Mouse (Mus musculus) liver, postnatal 0 days (tissue): Measurements from ENCODE around the gene Ppp1r11. TPM values are rescaled to one million over a fixed set of nuclear protein-coding genes. Genes with fewer than 3 reads are reported as not detected.

Experiments
- ATAC-seq: fragments of 200-750 bp; cut with Nextera tagmentation; 2 replicates; pipeline ENCODE4 v1.8.0; 2017; ENCODE audit warnings: mild to moderate bottlenecking, moderate library complexity
- DNase-seq: peaks from one replicate; pipeline ENCODE4 v3.0.0-alpha.2; 2016
- H3K27ac ChIP-seq: fragments of 300-500 bp; sonication (generic); 2 replicates; pipeline ENCODE4 v1.5.1; 2014; ENCODE audit warnings: antibody characterized with exemption, moderate library complexity, mild to moderate bottlenecking, low read depth
- H3K27me3 ChIP-seq: fragments of 300-500 bp; sonication (generic); 2 replicates; pipeline ENCODE4 v1.6.1; 2014; ENCODE audit warnings: low read length, control low read depth, mixed read lengths; ENCODE audit not compliant: insufficient read depth
- H3K36me3 ChIP-seq: fragments of 300-500 bp; sonication (generic); replicated peaks from 2 replicates; pipeline ENCODE4 v1.6.1; 2014; ENCODE audit warnings: mild to moderate bottlenecking, control low read depth, low read length, moderate library complexity, mixed read lengths; ENCODE audit not compliant: insufficient read depth
- H3K4me1 ChIP-seq: fragments of 300-500 bp; sonication (generic); 2 replicates; pipeline ENCODE4 v1.6.1; 2014; ENCODE audit warnings: antibody characterized with exemption, mild to moderate bottlenecking, control low read depth; ENCODE audit not compliant: insufficient read depth
- H3K4me2 ChIP-seq: fragments of 300-500 bp; sonication (generic); 2 replicates; pipeline ENCODE4 v1.6.1; 2014; ENCODE audit warnings: low read depth, mild to moderate bottlenecking, low read length, moderate library complexity, mixed read lengths
- H3K4me3 ChIP-seq: fragments of 300-500 bp; sonication (generic); 2 replicates; pipeline ENCODE4 v1.5.1; 2014; ENCODE audit warnings: low read depth, low read length
- H3K9ac ChIP-seq: fragments of 300-500 bp; sonication (generic); replicated peaks from 2 replicates; pipeline ENCODE4 v1.6.1; 2014; ENCODE audit warnings: mild to moderate bottlenecking, moderate library complexity
- H3K9me3 ChIP-seq: fragments of 300-500 bp; sonication (generic); 2 replicates; pipeline ENCODE4 v1.6.1; 2016; ENCODE audit warnings: mild to moderate bottlenecking, control low read depth, low read length, mixed read lengths
- CTCF ChIP-seq: sonication (generic); IDR thresholded peaks from 2 replicates; pipeline ENCODE4 v1.5.1; 2016; ENCODE audit warnings: antibody characterized with exemption, low read depth
- EP300 ChIP-seq: IDR thresholded peaks from 2 replicates; pipeline ENCODE4 v1.6.1; 2016; ENCODE audit warnings: antibody characterized with exemption, low read depth, mild to moderate bottlenecking
- WGBS: fragments of 180-500 bp; shearing (Covaris S2); extraction: QIAGEN DNeasy Blood & Tissue Kit; methylation state at CpG from one replicate; pipeline ENCODE4 v1.1.7; 2014; ENCODE audit not compliant: insufficient replicate concordance; 5-methylcytosine and 5-hydroxymethylcytosine counted together
- polyA plus RNA-seq: library from polyadenylated mRNA; unstranded; fragments of >200 nt; fragmentation: Nextera tagmentation; extraction: Ambion mirVana; gene quantifications from 2 replicates; pipeline ENCODE4 v1.2.1, GENCODE M21; 2015

Gene Ppp1r11
- polyA plus RNA-seq, 1 experiment from 2014 or later, result 41.7 TPM

- TF ChIP-seq EP300 (no peak), CTCF (no peak)
- H3K27me3 ChIP-seq, result no peaks in the 10 kb centered on the region
- no peaks in the 10 kb centered on the region for H3K9me3 ChIP-seq
- no peak overlapping the region for H3K4me3 ChIP-seq
- H3K4me2 ChIP-seq, result no peak overlapping the region
- H3K36me3 ChIP-seq, result no peaks in the 10 kb centered on the region
- H3K27ac ChIP-seq, result no peak overlapping the region
- DNase-seq (no peak), ATAC-seq (no peak)
- H3K9ac ChIP-seq, result no peak overlapping the region
- H3K4me1 ChIP-seq, result no peaks in the 10 kb centered on the region
- WGBS, result 59% methylated on average over 10 of the region's 10 CpGs
Observed at GRCm38 (mm10) chr17:36927496-36928120, 23.9 kb downstream of the Ppp1r11 start.

DNA sequence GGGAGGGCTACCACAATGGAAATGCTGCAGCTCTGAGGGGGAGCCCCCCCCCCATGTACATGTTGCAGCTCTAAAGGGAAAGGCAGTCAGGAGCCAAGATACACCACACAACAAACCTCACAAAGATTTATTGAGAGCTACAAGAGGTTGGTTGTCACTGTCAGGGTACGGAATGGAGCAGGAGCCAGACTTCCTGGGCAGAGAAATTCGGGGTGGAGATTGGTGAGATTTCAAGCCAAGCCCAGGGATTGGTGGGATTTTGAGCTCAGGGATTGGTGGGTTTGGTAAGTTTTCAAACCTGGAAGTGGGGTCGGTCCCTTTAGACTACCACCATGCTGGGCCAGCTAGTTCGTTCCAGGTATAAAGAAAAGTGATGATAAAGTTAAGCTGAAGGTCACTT is 28.1 kb downstream of the Ppp1r11 start:
- Histone ChIP-seq H3K27me3 (no peaks in the 10 kb centered on the region), H3K27ac (no peak overlapping the region), H3K4me3 (no peak overlapping the region), H3K4me2 (no peak overlapping the region), H3K36me3 (no peaks in the 10 kb centered on the region), H3K9ac (no peak overlapping the region), H3K4me1 (no peaks in the 10 kb centered on the region), H3K9me3 (no peaks in the 10 kb centered on the region)
- TF ChIP-seq EP300 (no peak), CTCF (no peak)
- DNase-seq (no peak), ATAC-seq (no peak)
- WGBS, result 61% methylated on average over 4 of the region's 4 CpGs

- H3K36me3 ChIP-seq, result no peaks in the 10 kb centered on the region
- no peak overlapping the region for H3K4me3 ChIP-seq
- WGBS, result 68% methylated on average over 4 of the region's 4 CpGs
- no peaks in the 10 kb centered on the region for H3K27me3 ChIP-seq
- ATAC-seq (no peak), DNase-seq (no peak)
- H3K4me2 ChIP-seq, result no peak overlapping the region
- no peaks in the 10 kb centered on the region for H3K9me3 ChIP-seq
- H3K9ac ChIP-seq, result no peak overlapping the region
- no peak for TF ChIP-seq EP300
- no peak for TF ChIP-seq CTCF
- H3K27ac ChIP-seq, result no peak overlapping the region
- H3K4me1 ChIP-seq, result no peaks in the 10 kb centered on the region
Observed at GRCm38 (mm10) chr17:36922715-36923114, 28.8 kb downstream of the Ppp1r11 start.

DNA sequence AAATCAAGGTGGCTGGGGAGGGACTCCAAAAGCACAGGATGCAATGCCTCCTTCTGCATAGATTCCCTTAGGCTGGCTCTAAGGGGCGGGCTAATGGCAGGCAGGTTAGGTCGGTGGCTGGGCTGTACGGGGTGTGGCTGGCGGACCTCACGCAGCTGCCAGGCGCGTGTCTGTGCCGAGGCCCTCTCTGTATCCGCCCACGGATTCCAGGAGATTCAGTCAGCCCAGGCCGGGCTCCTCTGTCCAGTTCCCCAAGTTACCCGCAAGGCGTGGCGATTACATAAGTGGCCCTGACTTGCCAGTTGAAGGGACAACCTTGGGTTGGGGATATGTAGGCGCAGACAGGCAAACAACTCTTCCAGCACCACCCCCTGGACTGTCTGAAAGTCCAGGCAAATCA is 31.3 kb downstream of the Ppp1r11 start:
- 47% methylated on average over 15 of the region's 15 CpGs for WGBS
- Histone ChIP-seq H3K27me3 (0 out of 2 replicates have a peak, but pooled peaks cover 3% of the 10 kb centered on the region), H3K27ac (no peak overlapping the region), H3K9ac (no peak overlapping the region), H3K9me3 (no peaks in the 10 kb centered on the region), H3K4me2 (no peak overlapping the region), H3K4me1 (no peaks in the 10 kb centered on the region), H3K4me3 (no peak overlapping the region), H3K36me3 (no peaks in the 10 kb centered on the region)
- DNase-seq (no peak), ATAC-seq (no peak)
- TF ChIP-seq CTCF (no peak), EP300 (no peak)

GRCm38 (mm10) chr17:36915076-36915475 is 36.5 kb downstream of the Ppp1r11 start:
- WGBS, result 9% methylated on average over 9 of the region's 9 CpGs
- Histone ChIP-seq H3K9me3 (no peaks in the 10 kb centered on the region), H3K9ac (no peak overlapping the region), H3K4me2 (no peak overlapping the region), H3K4me3 (no peak overlapping the region), H3K27me3 (0 out of 2 replicates have a peak, but pooled peaks cover 4% of the 10 kb centered on the region), H3K4me1 (no peaks in the 10 kb centered on the region), H3K27ac (no peak overlapping the region), H3K36me3 (no peaks in the 10 kb centered on the region)
- peak; percentile 88 for TF ChIP-seq CTCF
- no peak for TF ChIP-seq EP300
- ATAC-seq (no peak), DNase-seq (peak; percentile 72)

- no peaks in the 10 kb centered on the region for H3K4me1 ChIP-seq
- 8% methylated on average over 2 of the region's 2 CpGs for WGBS
- no peaks in the 10 kb centered on the region for H3K36me3 ChIP-seq
- H3K27me3 ChIP-seq, result 0 out of 2 replicates have a peak, but pooled peaks cover 4% of the 10 kb centered on the region
- no peaks in the 10 kb centered on the region for H3K9me3 ChIP-seq
- ATAC-seq, result no peak
- H3K4me2 ChIP-seq, result no peak overlapping the region
- TF ChIP-seq CTCF (peak; percentile 84), EP300 (no peak)
- peak; percentile 81 for DNase-seq
- H3K9ac ChIP-seq, result no peak overlapping the region
- no peak overlapping the region for H3K4me3 ChIP-seq
- no peak overlapping the region for H3K27ac ChIP-seq
Observed at GRCm38 (mm10) chr17:36914108-36914507, 37.4 kb downstream of the Ppp1r11 start.

DNA sequence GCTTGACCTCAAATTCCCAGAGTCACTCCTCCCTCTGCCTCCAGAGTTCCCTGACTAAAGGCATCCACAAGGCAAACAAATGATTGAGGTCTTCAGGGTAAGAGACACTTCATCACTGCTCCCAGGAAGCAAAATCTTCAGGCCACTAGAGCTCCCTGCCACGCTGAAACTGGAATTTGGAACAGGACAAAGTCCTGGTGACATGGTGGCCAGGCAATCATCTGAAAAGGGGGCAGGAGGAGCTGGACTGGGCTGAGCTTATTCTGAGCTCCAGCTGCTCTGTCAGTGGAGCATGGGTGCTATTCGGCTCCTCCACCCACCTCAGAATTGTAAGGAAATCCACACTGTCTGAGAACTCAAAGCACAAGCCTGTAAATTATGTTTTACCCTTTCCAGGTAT is 39.5 kb downstream of the Ppp1r11 start:
- H3K4me2 ChIP-seq, result no peak overlapping the region
- DNase-seq, result no peak
- WGBS, result 47% methylated on average over 2 of the region's 2 CpGs
- H3K27me3 ChIP-seq, result 0 out of 2 replicates have a peak, but pooled peaks cover 4% of the 10 kb centered on the region
- no peak overlapping the region for H3K27ac ChIP-seq
- ATAC-seq, result no peak
- H3K9me3 ChIP-seq, result no peaks in the 10 kb centered on the region
- no peaks in the 10 kb centered on the region for H3K4me1 ChIP-seq
- TF ChIP-seq EP300 (no peak), CTCF (no peak)
- no peak overlapping the region for H3K4me3 ChIP-seq
- no peaks in the 10 kb centered on the region for H3K36me3 ChIP-seq
- H3K9ac ChIP-seq, result no peak overlapping the region
